Mouse (Mus musculus) kidney, adult 11 months (tissue): ENCODE measurements around the gene Cdh4.
A peak's percentile ranks its signal among the peaks of the same experiment; 100 is the strongest.

Experiments used
- DNase-seq: peaks from one replicate; pipeline ENCODE4 v3.0.0; 2022

Cdh4 gene

GRCm38 (mm10) chr2:179601167-179601566 lies 158.9 kb downstream of the Cdh4 start:
- DNase-seq: no peak

DNA sequence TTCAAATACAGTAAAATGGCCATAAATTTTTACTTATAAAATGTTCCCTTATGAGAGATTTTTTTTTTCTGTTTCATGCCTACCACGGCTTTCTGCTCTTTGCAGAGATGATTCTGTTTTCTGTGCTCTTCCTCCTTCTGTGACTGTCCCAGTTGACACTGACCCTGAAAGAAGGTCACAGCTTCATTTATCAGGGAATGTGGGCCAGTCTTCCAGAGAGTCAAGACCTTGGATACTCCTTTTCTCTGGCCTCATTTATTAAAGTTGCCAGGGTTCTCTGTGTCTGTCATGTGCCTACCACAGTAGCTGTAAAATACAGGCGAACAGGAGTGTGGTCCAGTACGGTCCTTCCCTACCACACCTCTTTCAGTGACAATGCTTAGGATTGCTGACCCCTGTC lies 162.5 kb downstream of the Cdh4 start:
- DNase-seq: no peak

GRCm38 (mm10) chr2:179605255-179605654 lies 163.0 kb downstream of the Cdh4 start:
- DNase-seq: no peak

GRCm38 (mm10) chr2:179606341-179606740 lies 164.1 kb downstream of the Cdh4 start:
- no peak for DNase-seq

GRCm38 (mm10) chr2:179615906-179616305 lies 173.7 kb downstream of the Cdh4 start:
- DNase-seq: no peak

DNA sequence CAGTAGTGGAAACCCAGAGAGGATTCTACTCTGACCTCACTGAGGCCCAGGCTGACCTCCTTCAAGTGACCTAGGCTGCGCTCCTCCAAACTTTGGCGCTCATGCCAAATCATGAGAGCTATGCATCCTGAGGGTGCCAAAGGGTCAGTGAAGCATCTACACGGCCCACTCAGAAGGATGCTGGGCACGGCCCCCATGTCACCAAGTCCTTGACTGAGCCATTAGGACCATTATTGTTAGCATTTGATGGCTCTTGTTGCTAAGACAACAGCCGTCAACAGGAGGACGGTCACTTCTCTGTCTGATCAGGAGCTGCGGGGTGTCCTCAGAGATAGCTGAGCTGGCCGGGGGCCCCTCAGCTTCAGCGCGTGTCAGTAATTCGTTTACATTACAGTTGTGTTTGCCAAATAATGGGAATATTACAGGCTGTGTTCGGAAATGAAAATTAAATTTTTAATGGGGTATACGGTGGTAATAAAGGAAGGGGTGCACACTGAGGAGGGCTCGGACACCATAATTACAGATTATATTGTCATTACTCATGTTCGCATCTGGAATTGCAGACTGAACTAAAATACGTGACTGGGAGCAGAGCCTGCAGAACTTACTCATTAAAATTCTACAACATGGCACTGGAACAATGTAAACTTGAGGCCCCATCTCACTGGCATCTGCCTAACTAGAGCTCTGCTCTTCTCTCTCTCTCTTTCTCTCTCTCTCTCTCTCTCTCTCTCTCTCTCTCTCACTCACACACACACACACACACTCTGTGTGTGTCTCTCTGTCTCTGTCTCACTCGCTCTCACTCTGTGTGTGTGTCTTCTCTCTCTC lies 181.6 kb downstream of the Cdh4 start:
- no peak for DNase-seq

DNA sequence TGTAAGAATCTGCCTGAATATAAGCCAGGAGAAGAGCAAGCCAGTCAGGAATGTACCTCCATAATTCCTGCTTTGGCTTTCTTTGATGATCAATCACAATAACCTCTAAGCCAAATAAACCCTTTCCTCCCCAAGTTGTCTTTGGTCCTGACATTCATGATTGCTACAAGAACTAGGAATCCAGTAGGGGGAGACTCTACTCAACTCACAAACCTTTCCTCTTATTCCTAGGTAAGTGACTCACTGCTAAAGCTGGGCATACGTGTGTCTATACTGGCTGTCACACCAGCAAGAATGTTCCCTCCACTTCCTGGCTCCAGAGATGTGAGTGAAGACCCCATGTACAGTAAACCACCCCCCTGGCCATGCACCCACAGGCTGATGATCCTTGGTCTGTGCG lies 185.3 kb downstream of the Cdh4 start:
- no peak for DNase-seq

DNA sequence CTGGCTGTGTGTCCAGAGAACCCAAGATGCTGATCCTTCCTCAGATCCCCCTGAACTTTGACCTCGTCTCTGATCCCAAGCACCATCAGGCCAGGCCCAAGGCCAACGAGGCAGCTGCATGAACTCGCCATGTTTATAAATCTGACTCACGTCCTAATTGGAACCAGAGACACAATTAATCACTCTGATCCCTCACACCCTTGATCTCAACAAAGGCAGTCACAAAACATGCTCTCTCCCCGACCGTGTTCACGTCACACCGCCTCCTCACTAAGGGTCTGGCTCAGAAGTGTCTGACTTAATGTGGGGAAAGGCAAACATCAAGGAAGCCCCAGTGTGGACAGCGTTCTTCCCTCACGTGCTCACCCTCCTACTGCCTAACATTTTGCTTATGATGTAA lies 188.5 kb downstream of the Cdh4 start:
- DNase-seq: no peak

DNA sequence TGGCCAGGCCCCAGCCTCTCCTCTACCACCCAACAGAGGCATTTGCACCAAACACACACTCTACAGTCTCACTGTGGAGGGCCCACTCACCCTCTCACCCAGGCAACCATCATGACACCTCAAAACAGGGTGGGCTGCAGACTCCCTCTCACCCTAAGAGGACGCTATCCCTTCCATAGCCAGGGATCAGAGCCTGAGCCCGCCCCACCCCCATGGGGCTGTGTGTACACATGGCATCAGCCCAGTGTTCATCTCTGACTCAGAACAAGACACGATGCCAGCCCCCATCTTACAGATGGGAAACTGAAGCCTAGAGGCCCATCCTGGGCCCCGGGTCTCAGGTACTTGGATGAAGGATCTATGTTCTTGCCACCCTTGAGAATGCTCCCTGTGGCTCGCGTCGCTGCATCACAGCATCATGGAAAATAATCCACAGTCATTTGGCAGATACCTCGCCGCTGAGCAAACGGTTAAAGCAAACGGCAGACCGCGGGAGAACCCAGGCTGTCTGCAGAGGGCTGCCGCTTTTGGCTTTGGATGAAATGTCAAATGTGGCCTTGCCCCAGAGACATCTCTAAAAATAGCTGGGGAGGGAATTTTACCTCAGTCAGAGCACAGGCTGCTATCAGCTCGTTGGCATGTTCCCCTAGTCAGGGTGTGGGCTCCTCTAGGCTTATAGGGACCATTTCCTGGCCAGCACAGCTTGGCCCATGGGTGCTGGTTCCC lies 198.5 kb downstream of the Cdh4 start:
- no peak for DNase-seq

- DNase-seq: no peak
Measured at GRCm38 (mm10) chr2:179648573-179649263, 206.5 kb downstream of the Cdh4 start.

- DNase-seq: no peak
Measured at GRCm38 (mm10) chr2:179649370-179649769, 207.1 kb downstream of the Cdh4 start.

GRCm38 (mm10) chr2:179650168-179650567 lies 207.9 kb downstream of the Cdh4 start:
- DNase-seq: no peak

GRCm38 (mm10) chr2:179655506-179655905 lies 213.3 kb downstream of the Cdh4 start:
- DNase-seq: no peak

- no peak for DNase-seq
Measured at GRCm38 (mm10) chr2:179659254-179659653, 217.0 kb downstream of the Cdh4 start.

GRCm38 (mm10) chr2:179661998-179662714 lies 219.9 kb downstream of the Cdh4 start:
- DNase-seq: peak; percentile 36

- no peak for DNase-seq
Measured at GRCm38 (mm10) chr2:179662739-179663138, 220.5 kb downstream of the Cdh4 start.

GRCm38 (mm10) chr2:179663652-179664051 lies 221.4 kb downstream of the Cdh4 start:
- no peak for DNase-seq

DNA sequence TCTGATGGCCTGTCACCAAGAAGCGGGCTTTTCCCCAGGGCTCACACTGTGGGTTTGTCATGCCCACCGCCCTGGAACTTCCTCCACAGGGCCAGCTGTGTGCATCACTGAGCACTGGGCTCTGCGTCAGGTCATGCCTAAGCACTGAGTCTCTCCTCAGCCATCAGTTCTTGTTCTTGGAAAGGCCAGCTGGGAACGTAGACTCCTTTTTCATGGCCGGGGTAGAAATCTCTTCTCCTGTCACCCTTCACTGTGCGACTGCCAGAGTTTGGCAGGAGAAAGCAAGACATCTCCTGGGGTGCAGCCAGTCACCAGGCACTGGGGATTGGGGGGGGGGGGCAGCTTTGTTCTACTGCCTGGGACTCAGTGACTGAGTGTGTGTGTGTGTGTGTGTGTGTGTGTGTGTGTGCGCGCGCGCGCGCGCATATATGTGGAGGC lies 222.0 kb downstream of the Cdh4 start:
- DNase-seq: no peak

DNA sequence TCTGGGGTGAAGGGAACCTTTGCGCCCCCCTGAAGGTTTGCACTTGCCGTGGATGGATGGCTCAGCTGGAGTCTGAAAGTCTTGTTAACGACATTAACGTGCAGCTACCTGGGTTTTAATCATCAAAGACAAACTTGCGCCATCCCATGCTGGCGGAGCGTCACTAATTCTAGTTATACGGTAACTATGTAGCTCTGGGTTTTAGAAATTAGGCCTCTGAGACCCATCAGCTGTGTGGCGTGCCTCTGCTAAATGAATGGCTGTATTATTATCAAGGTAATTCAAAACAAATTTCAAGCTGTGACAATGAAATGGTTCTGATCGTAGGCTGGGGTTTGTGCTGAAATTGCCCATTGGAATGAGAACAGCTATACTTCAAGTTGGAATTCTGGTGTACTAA lies 228.5 kb downstream of the Cdh4 start:
- DNase-seq: no peak

- DNase-seq: no peak
Measured at GRCm38 (mm10) chr2:179679866-179680265, 237.6 kb downstream of the Cdh4 start.

DNA sequence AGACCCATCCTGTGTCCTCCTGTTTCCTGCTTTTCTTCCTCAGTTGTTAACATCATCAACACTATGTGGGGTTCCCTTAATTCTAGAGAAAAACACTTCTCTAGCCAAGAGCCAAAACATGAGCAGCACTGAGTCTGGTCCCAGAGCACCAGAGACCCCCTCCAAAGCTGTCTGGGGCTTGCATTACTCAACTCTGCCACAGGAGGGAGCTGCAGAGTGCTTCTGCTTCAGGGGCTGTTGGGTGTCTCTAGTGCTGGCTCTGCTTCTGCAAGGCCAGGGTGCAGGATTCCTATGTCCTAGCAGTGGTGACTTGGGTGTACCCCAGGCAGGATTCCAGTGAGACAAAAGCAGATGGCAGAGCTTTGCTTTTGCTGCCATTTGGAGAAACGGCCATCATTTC lies 239.2 kb downstream of the Cdh4 start:
- no peak for DNase-seq

DNA sequence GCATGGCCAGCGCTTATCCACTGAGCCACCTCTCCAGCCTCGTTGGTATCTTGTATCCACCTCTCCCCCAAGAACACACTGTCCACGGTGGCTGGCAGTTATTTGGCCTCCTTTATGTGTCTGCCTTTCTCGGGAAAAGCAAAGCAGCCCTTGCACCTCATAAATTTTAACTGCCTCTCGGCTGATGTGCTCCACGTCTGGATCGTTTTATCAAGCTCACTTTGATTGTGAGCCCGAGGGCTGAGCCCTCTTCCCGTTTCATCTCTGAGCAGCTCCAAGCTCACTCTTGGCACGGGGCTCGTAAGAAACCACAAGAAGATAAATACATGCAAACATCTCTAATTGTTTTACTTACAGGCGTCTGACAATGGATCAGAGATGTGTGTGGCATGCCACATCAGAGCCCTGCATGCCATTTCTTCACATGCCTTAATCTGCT lies 245.0 kb downstream of the Cdh4 start:
- no peak for DNase-seq

GRCm38 (mm10) chr2:179688976-179689375 lies 246.7 kb downstream of the Cdh4 start:
- DNase-seq: no peak
